Mouse (Mus musculus) cortical plate, adult 2 months (tissue): ENCODE results near the gene Zbtb40.

Experiments used
- CTCF ChIP-seq: fragments of 200-500 bp; IDR thresholded peaks from 2 replicates; pipeline ENCODE4 v1.5.1; 2011; ENCODE audit warnings: mild to moderate bottlenecking, control low read depth, low read length; ENCODE audit not compliant: insufficient read depth; ENCODE audit errors: extremely low read depth
- POLR2A ChIP-seq: fragments of 200-500 bp; IDR thresholded peaks from 2 replicates; pipeline ENCODE4 v1.6.1; 2011; ENCODE audit warnings: mild to moderate bottlenecking, low read length, control low read depth; ENCODE audit not compliant: insufficient read depth; ENCODE audit errors: extremely low read depth

GRCm38 (mm10) chr4:137046110-137046509 is 2.5 kb downstream of the Zbtb40 start:
- TF ChIP-seq CTCF (no peak), POLR2A (no peak)
